Mouse (Mus musculus) embryo, embryonic 10.5 days (tissue): ENCODE measurements at regions not wholly inside any gene's neighbourhood (a gene's known extent, or its start where the extent isn't known, plus 50 kb on each side); places are given as distances from the start of the nearest gene placed in this dataset.
A peak's percentile ranks its signal among the peaks of the same experiment; 100 is the strongest.

Source experiments
- DNase-seq: peaks from one replicate; pipeline ENCODE4 v3.0.0-alpha.2; 2015; ENCODE audit warnings: low spot score

DNA sequence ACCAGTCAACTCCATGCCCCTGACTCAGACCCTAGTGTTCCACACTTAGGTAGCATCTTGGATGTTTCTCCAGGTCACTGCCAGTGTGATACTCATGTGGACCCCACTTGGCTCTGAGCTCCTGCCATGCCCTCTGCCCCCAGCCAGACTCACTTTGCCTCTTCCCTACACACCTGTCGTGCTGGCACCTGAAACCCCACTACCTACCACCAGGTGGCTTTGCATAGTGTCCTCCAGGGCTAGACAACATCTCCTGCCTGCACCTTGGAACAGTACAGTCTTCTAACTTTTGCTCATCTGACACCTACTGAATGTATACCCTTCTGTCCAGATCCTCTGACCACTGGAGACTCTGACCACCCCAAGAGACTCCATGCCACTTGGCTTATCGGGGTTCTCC, 80.6 kb downstream of the Fam53a start:
- no peak for DNase-seq

GRCm38 (mm10) chr5:33543372-33543771, 86.1 kb downstream of the Fam53a start:
- DNase-seq: peak; percentile 81

DNA sequence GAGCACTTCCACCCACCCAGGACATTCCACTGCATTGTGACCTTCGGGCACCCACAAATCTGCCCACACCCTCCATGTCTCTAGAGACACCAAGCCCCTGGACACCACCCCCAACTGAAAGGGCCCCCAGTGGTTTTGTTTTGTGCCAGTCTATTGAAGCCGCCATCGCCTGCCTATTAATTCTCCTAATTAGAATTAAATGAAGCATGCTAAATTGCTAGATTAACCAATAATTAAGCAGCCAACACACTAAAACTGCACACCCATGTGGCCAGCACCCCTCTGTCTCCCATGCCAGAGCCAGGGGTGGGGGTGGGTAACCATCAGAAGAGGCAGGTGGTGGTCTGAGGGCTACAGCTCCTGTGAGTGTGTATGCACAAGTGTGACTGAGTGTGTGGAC, 86.8 kb downstream of the Fam53a start:
- no peak for DNase-seq

DNA sequence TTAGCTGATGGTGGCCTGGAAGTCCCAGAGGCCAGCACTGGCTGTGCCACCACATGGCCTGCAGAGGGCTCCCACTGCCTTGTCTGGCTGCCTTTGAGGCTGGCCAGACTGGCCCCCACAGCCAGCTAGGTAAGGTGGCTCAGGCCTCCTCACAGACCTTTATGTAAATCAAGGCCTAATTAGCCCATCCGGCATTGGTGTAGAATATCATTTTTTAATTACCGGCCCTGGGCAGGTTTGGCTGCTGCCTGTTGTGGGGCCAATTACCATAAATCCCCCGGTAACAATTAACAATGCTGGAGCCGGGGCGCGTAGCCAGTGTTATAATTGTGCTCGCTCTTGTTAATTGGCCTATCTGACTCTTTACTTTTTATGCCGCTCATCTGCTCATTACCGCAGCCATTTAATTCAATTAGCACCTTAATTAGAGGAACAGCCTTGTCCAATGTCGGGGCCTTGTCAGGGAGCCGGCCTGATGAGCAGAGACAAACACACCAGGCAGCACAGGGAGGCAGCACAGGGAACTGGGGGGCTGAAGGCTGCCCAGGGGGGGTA, 87.4 kb downstream of the Fam53a start:
- DNase-seq: peak; percentile 68

- DNase-seq: no peak
Measured at GRCm38 (mm10) chr5:33540259-33540658, 89.2 kb downstream of the Fam53a start.

DNA sequence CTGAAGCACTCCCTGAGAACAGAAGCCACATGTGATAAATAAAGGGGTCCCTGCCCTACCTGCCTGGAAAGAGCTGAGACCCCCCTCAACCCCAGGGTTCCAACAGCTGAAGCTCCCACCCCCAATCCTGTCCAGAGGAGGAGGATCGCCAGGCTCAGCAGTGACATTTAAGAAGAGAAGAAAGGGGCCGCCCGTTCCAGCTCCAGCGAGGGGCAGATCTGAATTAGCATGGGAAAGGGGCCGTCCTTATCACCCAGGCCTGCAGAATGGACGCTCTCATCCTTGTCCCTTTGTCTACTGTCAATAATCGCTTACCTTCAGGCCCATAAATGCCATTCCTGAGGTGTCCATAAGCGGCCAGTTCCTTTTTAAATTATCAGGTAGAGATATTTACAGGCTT, 92.0 kb downstream of the Fam53a start:
- DNase-seq: no peak

DNA sequence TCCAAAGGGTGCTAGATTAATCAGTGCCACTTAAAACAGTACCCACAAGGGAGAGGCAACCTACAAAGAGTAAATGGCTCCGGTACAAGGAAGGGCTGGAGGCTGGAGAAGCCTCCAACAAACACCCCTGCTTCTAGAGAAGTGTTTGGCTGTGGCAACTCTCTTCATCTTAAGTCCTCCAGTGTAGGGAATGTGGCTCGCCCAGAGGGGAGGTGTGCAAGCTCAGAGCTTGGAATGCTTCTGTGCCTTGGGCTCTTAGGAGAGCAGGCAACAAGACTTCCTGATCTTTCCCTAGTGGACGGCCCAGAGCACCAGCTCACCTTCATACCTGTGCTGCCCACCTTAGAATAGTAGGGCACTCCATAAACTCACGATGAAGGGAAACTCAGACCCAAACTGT, 92.4 kb downstream of the Fam53a start:
- no peak for DNase-seq

GRCm38 (mm10) chr5:33536261-33536660, 93.2 kb downstream of the Fam53a start:
- DNase-seq: no peak

GRCm38 (mm10) chr5:33535145-33536010, 94.1 kb downstream of the Fam53a start:
- DNase-seq: peak; percentile 74

GRCm38 (mm10) chr5:33534345-33534744, 95.1 kb downstream of the Fam53a start:
- peak; percentile 39 for DNase-seq

GRCm38 (mm10) chr5:33533185-33533584, 96.2 kb downstream of the Fam53a start:
- DNase-seq: no peak

DNA sequence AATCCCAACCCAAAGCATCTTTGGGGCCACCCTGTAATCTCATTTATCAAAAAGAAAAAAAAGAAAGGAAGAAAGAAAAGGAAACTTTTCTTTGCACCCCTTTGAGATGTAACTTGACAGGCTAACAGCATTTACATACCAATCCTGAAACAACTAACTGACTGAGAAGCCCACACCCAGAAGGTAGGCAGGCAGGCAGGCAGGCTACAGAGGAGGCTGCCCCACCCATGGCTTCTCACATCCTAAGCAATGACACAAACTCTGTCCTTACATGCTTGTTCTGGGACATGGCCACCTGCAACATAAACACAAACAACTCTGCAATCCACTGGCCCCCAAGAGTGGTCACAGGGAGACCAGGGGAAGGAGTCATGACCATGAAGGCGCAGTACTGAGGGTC, 97.5 kb upstream of the Nkx1-1 start:
- no peak for DNase-seq

- DNase-seq: no peak
Measured at GRCm38 (mm10) chr5:33529771-33530170, 96.0 kb upstream of the Nkx1-1 start.

- DNase-seq: no peak
Measured at GRCm38 (mm10) chr5:33528971-33529670, 95.3 kb upstream of the Nkx1-1 start.

GRCm38 (mm10) chr5:33527750-33528149, 94.0 kb upstream of the Nkx1-1 start:
- DNase-seq: no peak

GRCm38 (mm10) chr5:33527316-33527715, 93.5 kb upstream of the Nkx1-1 start:
- no peak for DNase-seq

- no peak for DNase-seq
Measured at GRCm38 (mm10) chr5:33521951-33522742, 88.4 kb upstream of the Nkx1-1 start.

DNA sequence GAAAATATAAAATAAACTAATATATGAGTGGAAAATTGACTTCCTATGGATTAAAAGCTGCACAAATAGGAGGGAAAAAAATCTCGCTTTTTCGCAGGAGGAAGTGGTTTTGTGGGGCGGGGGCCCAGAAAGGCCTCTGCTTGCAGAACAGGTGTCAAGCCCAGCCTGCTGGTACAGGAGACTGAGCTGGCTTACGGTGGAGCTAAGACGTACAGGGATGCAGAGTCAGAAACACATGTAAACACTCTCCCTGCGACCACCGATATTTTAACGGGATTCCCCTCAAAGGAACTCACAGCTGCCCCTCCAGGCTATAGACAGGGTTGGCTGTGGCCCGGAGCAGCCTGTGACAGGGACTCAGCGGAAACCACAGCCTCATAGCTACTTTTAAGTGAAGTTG, 87.1 kb upstream of the Nkx1-1 start:
- DNase-seq: no peak

GRCm38 (mm10) chr5:33519394-33519793, 85.6 kb upstream of the Nkx1-1 start:
- no peak for DNase-seq

DNA sequence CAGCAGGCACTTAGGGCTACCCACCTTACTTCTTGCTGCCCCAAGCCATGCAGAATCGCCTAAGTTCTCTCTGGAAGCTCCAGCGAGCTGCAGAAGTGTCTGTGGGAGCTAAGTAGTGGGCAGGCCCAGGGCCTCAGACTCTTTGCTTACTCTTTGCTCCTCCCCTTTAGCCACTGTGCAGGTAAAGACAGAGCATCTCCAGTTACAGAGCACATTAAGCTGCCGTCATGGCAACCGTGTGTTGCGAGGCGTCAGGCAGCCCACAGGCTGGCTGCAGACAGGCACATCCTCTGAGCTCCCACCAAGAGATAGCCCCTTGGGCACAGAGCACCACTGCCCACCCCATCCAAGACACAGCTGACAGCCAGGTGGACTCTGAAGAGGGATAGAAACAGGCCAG, 85.1 kb upstream of the Nkx1-1 start:
- DNase-seq: no peak

GRCm38 (mm10) chr5:33517625-33518024, 83.8 kb upstream of the Nkx1-1 start:
- DNase-seq: no peak

GRCm38 (mm10) chr5:33516211-33516610, 82.4 kb upstream of the Nkx1-1 start:
- DNase-seq: no peak
